Comparison of ENCODE assay signal across 19 mouse cellular contexts in the genomic region with DNA sequence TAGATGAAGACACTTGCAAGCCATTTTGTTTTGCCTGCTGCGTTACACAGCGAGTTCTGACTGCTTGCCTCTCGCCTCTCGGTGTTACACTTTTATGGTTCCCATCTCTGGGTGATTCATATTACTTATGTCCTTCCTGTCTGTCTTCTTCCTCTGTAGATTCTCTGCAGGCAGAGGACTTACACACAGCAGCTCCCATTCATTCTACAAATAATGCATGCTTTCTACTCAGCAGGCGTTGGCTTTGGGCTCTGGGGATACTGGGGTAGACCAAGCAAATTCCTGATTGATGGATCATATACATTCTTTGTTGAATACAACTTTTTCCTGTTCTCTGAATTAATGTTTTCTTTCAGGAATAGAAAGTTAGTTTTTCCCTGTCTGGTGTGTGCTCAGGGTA.
DNase-seq lines count a peak whose midpoint lies in the region; ATAC-seq and TF ChIP-seq lines count a peak whose summit lies in the region.
"Had no signal": no experiment of that assay in that cellular context is flagged by ENCODE, and none has a peak within 500 bp of the region (broad histone marks: within the 10 kb centered on the region; RNA-seq: fewer than 3 reads in every experiment).

No protein-coding gene starts in this region.

- H3K4me3 ChIP-seq in liver, postnatal 0 days (ENCODE audit: low read depth, low read length): no peak overlapping the region
- H3K4me3 ChIP-seq: embryonic facial prominence, embryonic 13.5 days; embryonic facial prominence, embryonic 15.5 days; forebrain, embryonic 13.5 days; forebrain, embryonic 15.5 days had no signal

- no peak overlapping the region for H3K4me2 ChIP-seq in liver, postnatal 0 days (ENCODE audit: low read depth, low read length)
- H3K4me2 ChIP-seq: embryonic facial prominence, embryonic 13.5 days; embryonic facial prominence, embryonic 15.5 days; forebrain, embryonic 13.5 days; forebrain, embryonic 15.5 days had no signal

- H3K4me1 ChIP-seq in liver, postnatal 0 days (ENCODE audit: insufficient read depth): no peaks in the 10 kb centered on the region
- H3K4me1 ChIP-seq: embryonic facial prominence, embryonic 13.5 days; forebrain, embryonic 13.5 days; forebrain, embryonic 15.5 days had no signal

- no peak for TF ChIP-seq EP300 in liver, postnatal 0 days (IDR thresholded peaks at IDR 0.05; ENCODE audit: low read depth)

- ATAC-seq in liver, postnatal 0 days: no peak
- ATAC-seq: forebrain, embryonic 13.5 days; forebrain, embryonic 15.5 days; forebrain, postnatal 0 days had no signal

- H3K9ac ChIP-seq in liver, postnatal 0 days (replicated peaks): no peak overlapping the region
- H3K9ac ChIP-seq: embryonic facial prominence, embryonic 13.5 days; embryonic facial prominence, embryonic 15.5 days; forebrain, embryonic 13.5 days; forebrain, embryonic 15.5 days; forebrain, postnatal 0 days had no signal

- no peaks in the 10 kb centered on the region for H3K27me3 ChIP-seq in liver, postnatal 0 days (ENCODE audit: insufficient read depth, low read length)
- H3K27me3 ChIP-seq: embryonic facial prominence, embryonic 13.5 days; embryonic facial prominence, embryonic 15.5 days; forebrain, embryonic 13.5 days; forebrain, embryonic 15.5 days had no signal

- DNase-seq in 3T3-L1 (ENCODE audit: low read depth, low spot score) (peak; percentile 66), NIH3T3 (ENCODE audit: low read depth) (peak; percentile 72)
- peak; percentile 20 for DNase-seq in mesoderm, embryonic 11.5 days (ENCODE audit: low read depth, low spot score)
- DNase-seq in liver, postnatal 0 days: no peak
- no peak for DNase-seq in cerebellum, postnatal 10 days
- DNase-seq: adrenal gland, adult 2 months; adrenal gland, postnatal 10 days; adrenal gland, postnatal 25 days; cerebellum, adult 11 months; cerebellum, adult 18-20 months; cerebellum, adult 9-10 months; cerebellum, postnatal 14 days; cerebellum, postnatal 36 days; embryo, embryonic 11 days; forebrain, postnatal 0 days had no signal

- no peak for TF ChIP-seq CTCF in liver, postnatal 0 days (IDR thresholded peaks at IDR 0.05; ENCODE audit: low read depth)

- no peaks in the 10 kb centered on the region for H3K9me3 ChIP-seq in liver, postnatal 0 days (ENCODE audit: low read length)
- H3K9me3 ChIP-seq: embryonic facial prominence, embryonic 13.5 days; embryonic facial prominence, embryonic 15.5 days; forebrain, embryonic 13.5 days; forebrain, embryonic 15.5 days had no signal

- WGBS in liver, postnatal 0 days (ENCODE audit: insufficient replicate concordance): 88% methylated on average over 5 of the region's 5 CpGs

- H3K27ac ChIP-seq in liver, postnatal 0 days (ENCODE audit: low read depth): no peak overlapping the region
- H3K27ac ChIP-seq: embryonic facial prominence, embryonic 13.5 days; embryonic facial prominence, embryonic 15.5 days; forebrain, embryonic 13.5 days; forebrain, embryonic 15.5 days had no signal

- no peaks in the 10 kb centered on the region for H3K36me3 ChIP-seq in liver, postnatal 0 days (replicated peaks; ENCODE audit: insufficient read depth, low read length)
- H3K36me3 ChIP-seq: embryonic facial prominence, embryonic 13.5 days; embryonic facial prominence, embryonic 15.5 days; forebrain, embryonic 15.5 days had no signal

Comparison
In these comparisons a context has a peak if more than half of its experiments do, and no peak if none do; other contexts are left out.
1. DNase-seq: peak in 3T3-L1 (single experiment), NIH3T3 (single experiment) and mesoderm, embryonic 11.5 days (single experiment); none in liver, postnatal 0 days (single experiment) and cerebellum, postnatal 10 days (0 of 2).